Mouse (Mus musculus): ENCODE measurements around the gene Dera.

Gene Dera

DNA sequence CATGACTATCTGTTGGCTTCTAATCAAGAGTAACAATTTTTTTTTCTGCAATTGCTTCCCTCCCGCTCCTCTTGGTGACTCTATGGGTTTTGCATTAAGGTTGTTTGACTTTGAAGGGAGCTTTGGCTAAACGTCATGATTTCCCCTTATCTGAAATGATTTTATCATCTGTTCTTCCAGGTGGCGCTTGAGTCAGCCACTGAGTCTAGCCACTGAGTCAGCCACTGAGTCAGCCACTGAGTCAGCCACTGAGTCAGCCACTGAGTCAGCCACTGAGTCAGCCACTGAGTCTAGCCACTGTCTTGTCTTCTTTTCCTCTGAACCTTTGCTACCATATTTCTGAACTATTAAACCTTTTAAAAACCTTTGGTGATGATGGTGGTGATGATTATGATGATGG is 89.0 kb downstream of the Dera start:
- in situ Hi-C loops (cut with MboI; ENCODE audit: low pct_unique_long_range_greater_than_20kb in 1 of 2, low sequenced_read_pairs in 2 of 2, unreplicated experiment in 1 of 2) = no loop called here

- in situ Hi-C loops (cut with MboI; ENCODE audit: low pct_unique_long_range_greater_than_20kb in 1 of 2, low sequenced_read_pairs in 2 of 2, unreplicated experiment in 1 of 2) = no loop called here
Observed at GRCm38 (mm10) chr6:137857198-137858194, 103.2 kb downstream of the Dera start.

- in situ Hi-C loops (cut with MboI; ENCODE audit: low pct_unique_long_range_greater_than_20kb in 1 of 2, low sequenced_read_pairs in 2 of 2, unreplicated experiment in 1 of 2) = no loop called here
Observed at GRCm38 (mm10) chr6:137869903-137870580, 115.7 kb downstream of the Dera start.

GRCm38 (mm10) chr6:137870667-137871066 is 116.3 kb downstream of the Dera start:
- in situ Hi-C loops (cut with MboI; ENCODE audit: low pct_unique_long_range_greater_than_20kb in 1 of 2, low sequenced_read_pairs in 2 of 2, unreplicated experiment in 1 of 2) = no loop called here

DNA sequence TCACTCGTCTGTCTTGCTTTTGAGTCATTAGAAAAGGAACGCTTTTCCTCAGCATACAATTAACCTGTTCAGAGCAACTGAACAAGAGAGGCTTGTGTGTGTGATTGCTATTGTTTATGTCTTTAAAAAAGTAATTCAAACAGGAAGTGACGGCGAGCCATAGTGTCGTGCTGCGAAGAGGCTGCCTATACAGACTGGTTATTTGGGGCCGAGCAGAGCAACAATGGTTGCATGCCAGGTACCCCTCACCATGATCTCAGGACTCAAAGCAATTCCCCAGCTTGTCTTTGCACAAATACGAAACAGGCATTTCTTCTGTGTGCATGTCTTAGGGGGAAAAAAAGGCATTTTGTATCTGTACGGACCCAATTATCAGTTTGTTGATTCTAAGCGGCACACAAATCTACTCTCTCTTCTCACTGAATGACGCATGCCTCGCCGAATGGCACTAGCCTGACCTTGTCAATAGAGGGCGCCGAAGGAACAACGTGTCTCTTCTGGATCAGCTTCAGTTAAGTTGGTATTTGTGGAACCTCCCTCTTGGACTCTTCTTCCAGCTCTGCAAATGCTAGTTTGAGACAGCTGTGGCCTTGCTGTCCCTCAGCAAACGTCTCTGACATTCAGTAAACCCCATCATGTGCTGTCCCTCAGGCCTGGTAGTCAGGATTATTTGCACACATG is 117.8 kb downstream of the Dera start:
- in situ Hi-C loops (cut with MboI; ENCODE audit: low pct_unique_long_range_greater_than_20kb in 1 of 2, low sequenced_read_pairs in 2 of 2, unreplicated experiment in 1 of 2) = no loop called here

DNA sequence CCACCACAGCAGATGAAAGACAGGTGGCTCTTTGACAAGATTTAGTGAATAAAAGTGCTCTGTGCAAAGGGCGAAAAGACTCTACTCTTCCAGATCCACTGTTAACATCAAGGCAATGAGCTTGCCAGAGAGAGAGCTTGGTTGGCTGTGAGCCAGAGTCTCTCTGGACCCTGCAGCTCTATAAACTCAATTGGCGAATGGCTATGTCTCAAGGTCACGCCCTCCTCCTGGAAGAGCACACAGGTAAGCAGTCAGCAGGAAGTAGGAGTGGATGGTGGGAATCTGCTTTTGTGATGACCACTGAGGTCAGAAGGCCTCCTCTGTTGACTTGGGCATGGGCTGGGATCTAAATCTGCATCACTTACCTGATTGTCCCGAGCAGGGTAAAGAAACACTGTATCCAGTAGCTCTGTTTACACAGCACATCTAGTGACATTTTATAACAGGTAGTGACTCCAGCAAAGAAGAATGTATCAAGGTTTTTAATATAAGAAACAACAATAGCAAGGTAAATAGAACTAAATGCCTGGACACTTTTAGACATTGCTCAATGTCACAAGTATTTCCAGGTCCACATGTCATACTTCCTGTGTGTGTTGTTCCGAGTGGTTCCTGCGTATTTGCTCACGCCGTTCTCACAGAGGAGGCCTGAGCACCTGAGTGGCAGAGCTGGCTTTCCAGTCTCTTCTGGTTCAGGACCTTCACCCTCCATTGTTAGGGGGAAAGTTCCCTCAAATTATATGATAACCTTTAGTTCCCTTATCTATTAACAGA is 120.3 kb downstream of the Dera start:
- in situ Hi-C loops (cut with MboI; ENCODE audit: low pct_unique_long_range_greater_than_20kb in 1 of 2, low sequenced_read_pairs in 2 of 2, unreplicated experiment in 1 of 2) = no loop called here

DNA sequence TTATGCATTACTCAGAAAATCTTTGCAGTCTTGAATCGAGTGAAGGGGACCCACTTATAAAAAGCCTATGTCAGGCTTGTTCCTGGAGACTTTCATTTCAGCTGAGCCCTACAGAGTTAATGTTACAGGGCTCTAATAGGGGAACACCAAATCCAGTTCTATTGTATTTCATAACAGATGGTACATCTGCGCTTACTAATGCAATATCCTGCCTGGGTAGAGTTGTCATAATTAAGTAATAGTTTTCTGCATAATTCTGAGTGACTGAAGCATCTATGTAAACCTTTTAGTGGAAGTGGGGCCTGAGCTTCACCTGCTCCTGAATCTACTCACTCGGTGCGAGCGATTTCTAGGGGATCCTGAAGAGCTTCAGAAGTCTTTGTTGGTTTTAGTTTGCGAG is 131.3 kb downstream of the Dera start:
- in situ Hi-C loops (cut with MboI; ENCODE audit: low pct_unique_long_range_greater_than_20kb in 1 of 2, low sequenced_read_pairs in 2 of 2, unreplicated experiment in 1 of 2) = no loop called here

DNA sequence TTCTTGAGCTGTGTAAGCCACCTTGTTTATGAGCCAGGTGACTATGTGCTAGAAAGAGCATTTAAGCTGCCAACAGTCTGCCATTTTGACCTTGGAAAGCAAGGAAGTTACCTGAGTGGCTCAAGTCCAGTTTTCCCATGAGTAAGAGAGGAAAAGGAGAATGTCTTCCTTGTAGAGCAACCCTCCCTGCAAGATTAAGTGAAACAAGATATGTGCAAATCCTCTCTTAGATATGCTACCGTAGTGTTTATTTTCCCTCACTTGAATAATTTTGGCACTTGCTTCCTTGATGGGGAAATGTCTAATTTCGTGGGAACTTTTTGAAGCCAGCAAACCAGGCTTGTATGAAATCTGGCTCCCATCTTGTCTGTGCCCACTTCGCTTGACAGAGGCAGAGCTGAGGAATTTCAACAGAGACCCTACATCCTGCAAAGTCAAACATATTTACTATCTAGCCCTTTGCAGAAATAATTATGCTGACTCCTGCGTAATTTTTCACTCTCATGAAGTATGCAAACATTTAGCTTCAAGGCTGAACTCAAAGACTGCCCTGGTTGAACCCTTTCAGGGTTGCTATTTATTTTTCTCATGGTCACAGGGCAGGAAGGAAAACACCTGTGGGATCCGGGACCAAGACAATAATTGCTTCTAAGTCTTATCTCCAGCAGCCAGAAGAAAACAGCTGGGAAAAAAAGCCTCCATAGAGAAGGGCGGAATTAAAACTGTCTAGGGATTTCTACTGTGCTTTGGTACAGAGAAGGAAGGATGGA is 132.0 kb downstream of the Dera start:
- in situ Hi-C loops (cut with MboI; ENCODE audit: low pct_unique_long_range_greater_than_20kb in 1 of 2, low sequenced_read_pairs in 2 of 2, unreplicated experiment in 1 of 2) = no loop called here

GRCm38 (mm10) chr6:137887258-137887657 is 132.9 kb downstream of the Dera start:
- in situ Hi-C loops (cut with MboI; ENCODE audit: low pct_unique_long_range_greater_than_20kb in 1 of 2, low sequenced_read_pairs in 2 of 2, unreplicated experiment in 1 of 2) = no loop called here

DNA sequence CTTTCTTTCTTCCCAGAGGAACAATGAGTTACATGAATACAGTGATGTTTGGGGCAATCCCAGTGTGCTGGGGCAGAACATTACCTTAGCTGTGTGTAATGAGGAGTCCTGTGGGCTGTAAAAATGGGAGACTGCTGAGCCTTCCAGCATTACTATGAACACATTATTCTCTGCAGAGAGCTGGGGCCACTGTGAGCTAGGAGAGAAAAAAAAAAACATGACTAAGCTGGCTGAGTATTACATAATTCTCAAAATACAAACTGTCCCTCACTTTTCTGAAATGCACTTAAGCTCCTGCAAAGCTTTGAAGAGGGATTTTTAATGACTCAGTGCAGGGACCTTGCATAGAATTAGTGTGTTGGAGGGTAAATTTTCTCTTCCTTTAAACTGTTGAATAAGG is 143.3 kb downstream of the Dera start:
- in situ Hi-C loops (cut with MboI; ENCODE audit: low pct_unique_long_range_greater_than_20kb in 1 of 2, low sequenced_read_pairs in 2 of 2, unreplicated experiment in 1 of 2) = no loop called here

GRCm38 (mm10) chr6:137901255-137901654 is 146.9 kb downstream of the Dera start:
- in situ Hi-C loops (cut with MboI; ENCODE audit: low pct_unique_long_range_greater_than_20kb in 1 of 2, low sequenced_read_pairs in 2 of 2, unreplicated experiment in 1 of 2) = no loop called here

All from mouse embryonic stem cell (cell line).